Mouse (Mus musculus): ENCODE results near the gene Actn4. TPM values are rescaled to one million over a fixed set of nuclear protein-coding genes. Genes with fewer than 3 reads are reported as not detected.
"Not testable (repeated sequence)": the region's sequence is repeated elsewhere in the genome, so short reads cannot be mapped to it uniquely, and the experiment has no call there.

Gene Actn4
- polyA plus RNA-seq, 1 experiment from 2014 or later, result 166 TPM

- no peak overlapping the region for H3K4me2 ChIP-seq
- no peaks in the 10 kb centered on the region for H3K9me3 ChIP-seq (replicated peaks)
- H3K4me1 ChIP-seq, result peaks cover 47% of the 10 kb centered on the region
- 0 out of 2 replicates have a peak, but pooled peaks cover 7% of the 10 kb centered on the region for H3K27me3 ChIP-seq (replicated peaks)
- H3K4me3 ChIP-seq, result no peak overlapping the region
- H3K27ac ChIP-seq, result no peak overlapping the region
- no peak for ATAC-seq
- 45% methylated on average over 2 of the region's 2 CpGs for WGBS (ENCODE audit: insufficient replicate concordance)
- no peaks in the 10 kb centered on the region for H3K36me3 ChIP-seq
- H3K9ac ChIP-seq, result no peak overlapping the region
These were observed 87.6 kb downstream of the Actn4 start for GRCm38 (mm10) chr7:28874565-28874964.

DNA sequence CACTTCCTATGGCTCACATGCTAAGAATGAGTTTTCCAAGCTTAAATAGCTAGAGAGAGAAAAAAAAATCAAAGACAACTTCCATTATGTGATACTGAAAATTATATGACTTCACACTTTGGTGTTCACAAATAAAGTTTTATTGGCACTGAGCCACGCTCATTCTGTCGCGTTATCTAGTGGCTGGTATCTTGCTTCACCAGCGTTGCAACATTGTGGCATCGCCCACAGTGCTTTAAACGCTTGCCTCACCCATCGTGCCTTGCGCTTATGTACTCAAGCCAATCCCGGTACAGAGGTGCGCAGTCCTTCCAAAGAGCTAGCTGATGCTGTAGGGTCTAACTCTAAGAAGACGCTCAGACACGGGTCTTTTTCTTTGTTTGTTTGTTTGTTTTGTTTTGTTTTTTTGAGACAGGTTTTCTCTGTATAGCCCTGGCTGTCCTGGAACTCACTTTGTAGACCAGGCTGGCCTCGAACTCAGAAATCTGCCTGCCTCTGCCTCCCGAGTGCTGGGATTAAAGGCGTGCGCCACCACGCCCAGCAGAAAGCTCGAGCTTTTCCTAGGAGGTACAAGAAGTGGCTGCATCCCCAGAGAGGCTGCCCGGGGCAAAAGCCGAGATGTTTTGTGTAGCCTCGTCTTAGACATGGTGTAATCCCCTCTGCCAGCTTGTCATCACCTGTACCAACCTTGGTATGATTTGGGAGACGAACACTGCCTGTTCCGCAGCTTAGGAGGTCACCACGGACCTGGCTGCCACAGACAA lies 91.1 kb downstream of the Actn4 start:
- no peak for ATAC-seq

GRCm38 (mm10) chr7:28867508-28868340 lies 94.4 kb downstream of the Actn4 start:
- not testable (repeated sequence) for H3K9ac ChIP-seq; H3K27me3 ChIP-seq (replicated peaks); H3K27ac ChIP-seq; H3K9me3 ChIP-seq (replicated peaks); H3K36me3 ChIP-seq
- H3K4me2 ChIP-seq, result peak overlapping the region; percentile 56
- peak; percentile 54 for ATAC-seq
- WGBS (ENCODE audit: insufficient replicate concordance), result 18% methylated on average over 23 of the region's 23 CpGs
- peaks cover 49% of the 10 kb centered on the region for H3K4me1 ChIP-seq
- peak overlapping the region; percentile 18; the same call in 1 of the 2 replicates for H3K4me3 ChIP-seq

More for the DNA sequence above, 91.1 kb downstream of the Actn4 start:
- Histone ChIP-seq H3K9me3 (replicated peaks) (no peaks in the 10 kb centered on the region), H3K36me3 (no peaks in the 10 kb centered on the region), H3K4me2 (no peak overlapping the region), H3K9ac (no peak overlapping the region), H3K27ac (no peak overlapping the region), H3K27me3 (replicated peaks) (0 out of 2 replicates have a peak, but pooled peaks cover 7% of the 10 kb centered on the region), H3K4me1 (peaks cover 30% of the 10 kb centered on the region), H3K4me3 (no peak overlapping the region)
- WGBS (ENCODE audit: insufficient replicate concordance), result 73% methylated on average over 24 of the region's 24 CpGs

DNA sequence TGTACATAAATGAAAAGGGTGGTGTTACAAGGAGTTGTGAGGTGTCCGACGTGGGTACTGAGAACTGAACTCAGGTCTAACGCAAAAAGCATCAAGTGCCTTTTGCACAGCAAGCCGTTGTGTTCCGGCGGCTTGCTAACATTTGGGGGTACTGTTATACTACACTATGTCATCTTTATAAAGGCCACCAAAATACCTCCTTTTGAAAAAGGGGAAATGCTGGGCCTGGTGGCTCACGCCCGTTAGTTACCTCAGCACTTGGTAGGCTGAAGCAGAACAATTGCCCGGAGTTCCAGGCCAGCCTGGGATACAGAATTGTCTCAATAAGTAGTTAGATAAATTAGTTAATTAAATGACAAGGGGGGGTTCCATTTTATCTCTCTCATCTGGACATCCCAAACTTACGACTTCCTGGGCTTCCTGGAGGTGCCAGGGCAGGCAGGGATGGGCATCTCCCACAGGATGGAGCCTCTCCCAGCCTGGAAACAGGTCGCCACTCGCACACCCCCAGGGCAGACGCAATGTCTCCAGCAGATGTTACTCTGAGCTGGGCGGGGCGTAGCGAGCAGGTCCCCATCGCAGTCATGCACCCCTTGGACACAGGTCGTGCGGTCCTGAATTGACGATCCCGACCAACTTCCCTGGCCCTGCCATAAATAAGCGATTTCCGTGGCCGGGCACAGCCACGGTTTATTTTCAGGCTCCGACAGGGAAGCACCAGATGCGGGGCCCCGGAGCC lies 95.2 kb downstream of the Actn4 start:
- WGBS (ENCODE audit: insufficient replicate concordance), result 82% methylated on average over 28 of the region's 28 CpGs
- H3K9me3 ChIP-seq (replicated peaks), result no peaks in the 10 kb centered on the region
- H3K4me3 ChIP-seq, result no peak overlapping the region
- peak overlapping the region; percentile 67 for H3K4me2 ChIP-seq
- H3K27me3 ChIP-seq (replicated peaks), result 0 out of 2 replicates have a peak, but pooled peaks cover 2% of the 10 kb centered on the region
- H3K9ac ChIP-seq, result no peak overlapping the region
- 0 out of 2 replicates have a peak overlapping the region, but pooled peaks have one; percentile 18 for H3K27ac ChIP-seq
- ATAC-seq, result no peak
- peaks cover 49% of the 10 kb centered on the region for H3K4me1 ChIP-seq
- no peaks in the 10 kb centered on the region for H3K36me3 ChIP-seq

GRCm38 (mm10) chr7:28865481-28866300 lies 96.4 kb downstream of the Actn4 start:
- Histone ChIP-seq H3K27ac (peak overlapping the region; percentile 70), H3K4me3 (peak overlapping the region; percentile 31), H3K27me3 (replicated peaks) (0 out of 2 replicates have a peak, but pooled peaks cover 2% of the 10 kb centered on the region), H3K36me3 (no peaks in the 10 kb centered on the region), H3K4me1 (peaks cover 39% of the 10 kb centered on the region), H3K9ac (peak overlapping the region; percentile 50), H3K9me3 (replicated peaks) (peaks cover 5% of the 10 kb centered on the region; the same call in 1 of the 2 replicates), H3K4me2 (peak overlapping the region; percentile 67)
- ATAC-seq, result peak; percentile 82
- 32% methylated on average over 33 of the region's 33 CpGs for WGBS (ENCODE audit: insufficient replicate concordance)

GRCm38 (mm10) chr7:28864288-28864750 lies 97.8 kb downstream of the Actn4 start:
- no peak overlapping the region for H3K4me2 ChIP-seq

GRCm38 (mm10) chr7:28863540-28863939 lies 98.6 kb downstream of the Actn4 start, which contains the start of gene Lgals7:
TSS of gene Lgals7 (plus strand) at chr7:28863853.
- peaks cover 5% of the 10 kb centered on the region; the same call in 1 of the 2 replicates for H3K9me3 ChIP-seq (replicated peaks)
- no peak within 1 kb of the TSS for H3K4me3 ChIP-seq
- no peak within 1 kb of the TSS for H3K27ac ChIP-seq
- no peak within 1 kb of the TSS for H3K4me2 ChIP-seq
- H3K36me3 ChIP-seq, result no peaks in the 10 kb centered on the region
- H3K9ac ChIP-seq, result no peak within 1 kb of the TSS
- ATAC-seq, result no peak
- peaks cover 39% of the 10 kb centered on the region for H3K4me1 ChIP-seq
- WGBS (ENCODE audit: insufficient replicate concordance), result 69% methylated on average over 6 of the region's 6 CpGs
- 0 out of 2 replicates have a peak, but pooled peaks cover 2% of the 10 kb centered on the region for H3K27me3 ChIP-seq (replicated peaks)

More at GRCm38 (mm10) chr7:28864288-28864750, 97.8 kb downstream of the Actn4 start:
- Histone ChIP-seq H3K4me1 (peaks cover 39% of the 10 kb centered on the region), H3K9ac (no peak overlapping the region), H3K4me3 (no peak overlapping the region), H3K27me3 (replicated peaks) (0 out of 2 replicates have a peak, but pooled peaks cover 2% of the 10 kb centered on the region), H3K27ac (no peak overlapping the region), H3K9me3 (replicated peaks) (peaks cover 5% of the 10 kb centered on the region; the same call in 1 of the 2 replicates), H3K36me3 (no peaks in the 10 kb centered on the region)
- no peak for ATAC-seq
- 48% methylated on average over 9 of the region's 9 CpGs for WGBS (ENCODE audit: insufficient replicate concordance)

DNA sequence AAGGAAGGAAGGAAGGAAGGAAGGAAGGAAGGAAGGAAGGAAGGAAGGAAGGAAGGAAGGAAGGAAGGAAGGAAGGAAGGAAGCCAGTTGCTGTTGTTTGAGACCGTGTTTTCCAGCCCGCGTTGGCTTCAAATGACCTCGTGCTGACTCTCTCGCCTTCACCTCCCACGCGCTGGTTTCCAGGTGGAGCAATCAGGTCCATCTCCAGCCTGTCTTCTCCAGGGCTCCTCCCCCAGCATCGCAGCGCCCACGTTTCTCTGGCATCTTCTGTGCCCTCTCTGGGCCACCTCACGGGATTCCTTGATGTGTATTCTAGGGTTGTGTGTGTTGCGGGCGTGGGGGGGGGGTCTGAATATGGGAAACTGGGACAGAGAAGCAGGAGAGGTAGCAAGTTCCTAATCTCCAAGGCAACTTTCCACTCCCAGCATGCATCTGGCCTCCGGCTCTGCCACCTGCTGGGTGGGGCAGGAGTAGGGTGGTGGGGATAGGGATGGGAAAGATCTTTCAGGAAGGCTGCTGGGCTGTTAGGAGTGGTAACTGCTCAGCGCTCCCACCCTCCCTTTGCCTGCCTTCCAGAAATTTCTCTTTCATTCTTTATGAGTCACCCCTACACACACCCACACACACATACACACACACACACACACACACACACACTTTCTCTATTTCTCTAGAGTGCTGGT lies 99.2 kb downstream of the Actn4 start:
- WGBS (ENCODE audit: insufficient replicate concordance), result 67% methylated on average over 15 of the region's 15 CpGs
- Histone ChIP-seq H3K9me3 (replicated peaks) (peaks cover 5% of the 10 kb centered on the region; the same call in 1 of the 2 replicates), H3K27me3 (replicated peaks) (0 out of 2 replicates have a peak, but pooled peaks cover 2% of the 10 kb centered on the region), H3K4me1 (peaks cover 39% of the 10 kb centered on the region), H3K4me2 (no peak overlapping the region), H3K36me3 (no peaks in the 10 kb centered on the region), H3K27ac (no peak overlapping the region), H3K4me3 (no peak overlapping the region), H3K9ac (no peak overlapping the region)
- ATAC-seq, result no peak

- Histone ChIP-seq H3K4me1 (peaks cover 22% of the 10 kb centered on the region), H3K36me3 (no peaks in the 10 kb centered on the region), H3K4me3 (no peak overlapping the region), H3K27ac (no peak overlapping the region), H3K27me3 (replicated peaks) (0 out of 2 replicates have a peak, but pooled peaks cover 2% of the 10 kb centered on the region), H3K9ac (no peak overlapping the region), H3K9me3 (replicated peaks) (peaks cover 5% of the 10 kb centered on the region; the same call in 1 of the 2 replicates), H3K4me2 (no peak overlapping the region)
- WGBS (ENCODE audit: insufficient replicate concordance), result 75% methylated on average over 6 of the region's 6 CpGs
- ATAC-seq, result no peak
These were observed 101.2 kb downstream of the Actn4 start for GRCm38 (mm10) chr7:28860898-28861297.

- WGBS (ENCODE audit: insufficient replicate concordance), result 76% methylated on average over 2 of the region's 2 CpGs
- Histone ChIP-seq H3K4me1 (peaks cover 13% of the 10 kb centered on the region), H3K27ac (no peak overlapping the region), H3K36me3 (no peaks in the 10 kb centered on the region), H3K27me3 (replicated peaks) (0 out of 2 replicates have a peak, but pooled peaks cover 2% of the 10 kb centered on the region), H3K9me3 (replicated peaks) (peaks cover 5% of the 10 kb centered on the region; the same call in 1 of the 2 replicates), H3K9ac (no peak overlapping the region), H3K4me2 (no peak overlapping the region), H3K4me3 (no peak overlapping the region)
- ATAC-seq, result no peak
These were observed 102.2 kb downstream of the Actn4 start for GRCm38 (mm10) chr7:28859953-28860352.

Measured in liver, embryonic 12.5 days (tissue).